Mouse (Mus musculus) liver, adult 2 months (tissue): ENCODE results near the gene Rpl5.

ENCODE experiments used
- CTCF ChIP-seq: fragments of 200-500 bp; IDR thresholded peaks from 2 replicates; pipeline ENCODE4 v1.5.1; 2011; ENCODE audit warnings: low read depth, low read length, control low read depth
- POLR2A ChIP-seq: fragments of 200-500 bp; IDR thresholded peaks from 2 replicates; pipeline ENCODE4 v1.6.1; 2011; ENCODE audit warnings: low read length, control low read depth; ENCODE audit not compliant: insufficient read depth; ENCODE audit errors: extremely low read depth

DNA sequence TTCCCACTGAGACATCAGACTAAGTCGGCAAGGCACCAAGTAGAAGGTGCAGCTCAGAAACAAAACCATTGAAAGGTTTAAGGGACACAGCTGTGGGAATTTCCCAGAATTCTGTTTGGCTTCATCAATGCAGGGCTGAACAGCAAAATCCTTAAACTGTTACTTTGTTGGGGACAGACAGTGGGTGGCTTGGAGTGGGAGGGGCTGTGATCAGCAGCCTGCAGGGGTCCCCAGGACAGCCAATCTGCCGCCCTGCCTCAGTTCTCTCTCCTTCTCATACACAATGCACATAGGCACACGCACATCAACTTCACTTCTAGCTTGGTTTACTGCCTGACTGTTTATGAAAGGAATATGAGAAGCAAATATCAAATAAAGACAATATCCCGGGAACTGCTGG, 15.0 kb downstream of the Rpl5 start:
- no peak for TF ChIP-seq POLR2A
- no peak for TF ChIP-seq CTCF
